Mouse (Mus musculus) limb, embryonic 13.5 days (tissue): ENCODE measurements around the gene Dmc1. TPM values are rescaled to one million over a fixed set of nuclear protein-coding genes. Genes with fewer than 3 reads are reported as not detected.

ENCODE experiments used
- ATAC-seq: fragments of 200-750 bp; cut with Nextera tagmentation; 2 replicates; pipeline ENCODE4 v1.8.0; 2017; ENCODE audit warnings: low read depth, moderate number of reproducible peaks, moderate TSS enrichment; ENCODE audit not compliant: low FRiP score
- H3K27ac ChIP-seq: fragments of 300-500 bp; sonication (generic); 2 replicates; pipeline ENCODE4 v1.5.1; 2015; ENCODE audit warnings: inconsistent platforms, mild to moderate bottlenecking, moderate library complexity
- H3K27me3 ChIP-seq: fragments of 300-500 bp; sonication (generic); 2 replicates; pipeline ENCODE4 v1.6.1; 2015; ENCODE audit warnings: mild to moderate bottlenecking, inconsistent platforms
- H3K36me3 ChIP-seq: fragments of 300-500 bp; sonication (generic); 2 replicates; pipeline ENCODE4 v1.6.1; 2015; ENCODE audit warnings: inconsistent platforms, mild to moderate bottlenecking, moderate library complexity
- H3K4me1 ChIP-seq: fragments of 300-500 bp; sonication (generic); 2 replicates; pipeline ENCODE4 v1.6.1; 2015; ENCODE audit warnings: inconsistent platforms
- H3K4me2 ChIP-seq: fragments of 300-500 bp; sonication (generic); replicated peaks from 2 replicates; pipeline ENCODE4 v1.6.1; 2015; ENCODE audit warnings: inconsistent platforms, mild to moderate bottlenecking, moderate library complexity
- H3K4me3 ChIP-seq: fragments of 300-500 bp; sonication (generic); 2 replicates; pipeline ENCODE4 v1.5.1; 2015; ENCODE audit warnings: moderate library complexity, mild to moderate bottlenecking, inconsistent platforms
- H3K9ac ChIP-seq: fragments of 300-500 bp; sonication (generic); 2 replicates; pipeline ENCODE4 v1.6.1; 2015; ENCODE audit warnings: mild to moderate bottlenecking, inconsistent platforms
- H3K9me3 ChIP-seq: fragments of 300-500 bp; sonication (generic); 2 replicates; pipeline ENCODE4 v1.6.1; 2016; ENCODE audit warnings: inconsistent platforms
- WGBS: fragments of 180-500 bp; shearing (Covaris S2); methylation state at CpG from one replicate; pipeline ENCODE4 v1.1.7; 2015; 5-methylcytosine and 5-hydroxymethylcytosine counted together
- microRNA-seq: library from miRNA; unstranded; fragments of <30 nt; microRNA quantifications from one replicate; pipeline ENCODE4, GENCODE M21; 2016
- polyA plus RNA-seq: library from polyadenylated mRNA; unstranded; fragments of >200 nt; fragmentation: Nextera tagmentation; extraction: Ambion mirVana; gene quantifications from 2 replicates; pipeline ENCODE4 v1.2.1, GENCODE M21; 2015

The Dmc1 gene
- polyA plus RNA-seq, 1 experiment from 2014 or later: 3.2 TPM

DNA sequence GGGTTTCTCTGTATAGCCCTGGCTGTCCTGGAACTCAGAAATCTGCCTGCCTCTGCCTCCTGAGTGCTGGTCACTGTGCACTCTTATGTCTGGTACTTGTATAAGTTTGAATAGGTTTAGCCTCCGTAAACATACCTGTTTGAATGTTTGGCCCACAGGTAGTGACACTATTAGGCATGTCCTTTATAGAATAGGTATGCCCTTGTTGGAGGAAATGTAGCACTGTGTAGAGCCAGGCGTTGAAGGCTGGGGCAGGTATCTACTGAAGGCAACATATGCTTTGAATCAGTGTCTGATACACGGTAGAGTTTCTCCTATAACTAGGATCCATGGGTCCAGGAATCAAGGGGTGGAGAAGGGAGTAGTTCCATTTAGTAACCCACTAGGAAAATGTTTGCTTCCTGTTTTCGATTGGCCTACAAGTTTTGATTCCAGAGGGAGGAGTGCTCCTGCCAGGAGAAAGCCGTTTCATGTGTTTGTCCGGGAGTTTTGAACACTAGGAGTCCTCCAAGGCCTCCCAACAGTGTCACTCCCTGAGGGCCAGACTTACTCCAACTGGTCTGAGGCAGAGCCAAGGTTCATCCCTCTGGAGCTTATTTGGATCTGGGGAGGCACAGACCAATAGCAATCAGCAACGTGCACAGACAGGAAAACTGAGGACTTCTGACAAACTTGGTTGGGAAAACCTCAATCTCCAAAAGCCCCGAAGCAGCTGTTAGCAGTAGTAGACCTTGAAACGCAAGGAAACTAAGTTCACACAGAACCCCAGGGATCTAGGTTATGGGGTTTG, 78.7 kb downstream of the Dmc1 start:
- H3K27me3 ChIP-seq: no peaks in the 10 kb centered on the region
- H3K9me3 ChIP-seq: no peaks in the 10 kb centered on the region
- peaks cover 93% of the 10 kb centered on the region for H3K36me3 ChIP-seq
- no peak overlapping the region for H3K4me2 ChIP-seq
- no peak overlapping the region for H3K27ac ChIP-seq
- WGBS: 55% methylated on average over 9 of the region's 9 CpGs
- H3K4me1 ChIP-seq: peaks cover 12% of the 10 kb centered on the region
- H3K4me3 ChIP-seq: no peak overlapping the region
- peak; percentile 49; the same call in 1 of the 2 replicates for ATAC-seq
- H3K9ac ChIP-seq: no peak overlapping the region

DNA sequence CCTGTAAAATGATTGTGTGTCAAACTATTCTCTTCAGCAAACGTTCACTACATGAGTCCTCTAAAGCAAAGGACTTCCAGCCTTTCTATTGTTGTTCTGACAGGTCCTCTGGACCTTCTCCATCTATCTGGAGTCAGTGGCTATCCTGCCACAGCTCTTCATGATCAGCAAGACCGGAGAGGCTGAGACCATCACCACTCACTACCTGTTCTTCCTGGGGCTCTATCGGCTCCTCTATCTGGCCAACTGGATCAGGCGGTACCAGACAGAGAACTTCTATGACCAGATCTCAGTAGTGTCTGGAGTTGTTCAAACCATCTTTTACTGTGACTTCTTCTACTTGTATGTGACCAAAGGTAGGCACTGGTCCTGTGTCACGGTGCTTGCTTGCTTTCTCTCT, 79.3 kb downstream of the Dmc1 start:
- 90% methylated on average over 5 of the region's 5 CpGs for WGBS
- Histone ChIP-seq H3K27ac (no peak overlapping the region), H3K9ac (no peak overlapping the region), H3K4me2 (no peak overlapping the region), H3K9me3 (no peaks in the 10 kb centered on the region), H3K27me3 (no peaks in the 10 kb centered on the region), H3K36me3 (peaks cover 87% of the 10 kb centered on the region), H3K4me1 (peaks cover 12% of the 10 kb centered on the region), H3K4me3 (no peak overlapping the region)
- no peak for ATAC-seq

DNA sequence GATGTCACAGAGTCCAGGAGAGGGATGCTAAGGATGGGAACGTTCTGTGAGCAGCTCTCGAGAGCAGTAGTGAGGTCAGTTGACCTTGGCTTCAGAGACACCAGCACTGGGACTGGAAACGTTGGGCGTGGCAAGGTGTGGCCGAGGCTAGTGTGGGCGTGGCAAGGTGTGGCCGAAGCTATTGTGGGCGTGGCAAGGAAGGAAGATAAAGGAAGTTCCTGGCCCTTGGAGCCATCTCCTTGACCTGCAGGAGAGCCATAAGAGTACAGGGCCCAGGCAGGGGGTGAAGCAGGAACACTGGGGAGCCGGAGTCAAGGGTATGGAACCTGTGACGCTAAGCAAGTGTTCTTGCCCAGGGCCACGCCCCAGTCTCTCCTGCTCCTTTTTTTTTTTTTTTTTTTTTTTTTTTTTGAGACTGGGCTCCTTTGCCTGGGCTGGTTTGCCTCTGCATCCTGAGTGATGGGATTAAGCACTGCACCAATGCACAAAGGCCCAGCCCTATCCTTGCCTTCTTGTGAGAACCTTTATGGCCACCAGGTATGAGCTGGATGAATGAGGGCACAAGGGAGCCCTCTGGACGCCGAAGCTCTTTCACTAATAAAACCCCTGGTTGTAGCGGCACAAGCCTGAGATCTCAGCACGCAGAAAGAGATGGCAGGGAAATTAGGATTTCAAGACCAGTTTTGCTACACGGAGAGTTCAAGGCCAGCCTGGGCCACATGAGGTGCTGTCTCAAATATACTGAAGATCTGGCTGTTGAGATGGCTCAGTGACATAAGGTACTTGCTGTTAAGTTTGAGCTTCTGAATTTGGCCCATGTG, 85.3 kb downstream of the Dmc1 start:
- Histone ChIP-seq H3K4me2 (peak overlapping the region; percentile 82), H3K27ac (no peak overlapping the region), H3K9me3 (no peaks in the 10 kb centered on the region), H3K27me3 (peaks cover 29% of the 10 kb centered on the region), H3K4me1 (peaks cover 27% of the 10 kb centered on the region), H3K36me3 (peaks cover 30% of the 10 kb centered on the region), H3K9ac (no peak overlapping the region), H3K4me3 (no peak overlapping the region; the same call in 1 of the 2 replicates)
- WGBS: 47% methylated on average over 16 of the region's 16 CpGs
- no peak for ATAC-seq

DNA sequence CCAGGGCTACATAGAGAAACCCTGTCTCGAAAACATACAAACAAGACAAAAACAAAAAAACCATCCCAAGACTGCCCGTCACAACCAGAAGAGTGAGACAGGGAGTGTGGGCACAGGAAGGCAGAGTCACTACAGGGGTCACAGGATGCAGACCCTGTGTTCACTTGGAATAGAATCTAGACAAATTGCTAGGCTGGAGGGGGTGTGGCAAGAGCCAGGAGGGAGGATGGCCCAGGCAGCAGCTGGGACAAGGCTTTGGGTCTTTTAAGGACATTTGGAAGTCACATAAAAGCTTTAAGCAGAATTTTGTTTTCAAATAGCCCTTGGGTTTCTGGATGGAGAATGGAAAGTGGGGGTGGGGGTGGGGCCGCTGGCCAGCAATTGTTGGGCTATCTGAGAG, 86.3 kb downstream of the Dmc1 start:
- H3K4me2 ChIP-seq: peak overlapping the region; percentile 82

DNA sequence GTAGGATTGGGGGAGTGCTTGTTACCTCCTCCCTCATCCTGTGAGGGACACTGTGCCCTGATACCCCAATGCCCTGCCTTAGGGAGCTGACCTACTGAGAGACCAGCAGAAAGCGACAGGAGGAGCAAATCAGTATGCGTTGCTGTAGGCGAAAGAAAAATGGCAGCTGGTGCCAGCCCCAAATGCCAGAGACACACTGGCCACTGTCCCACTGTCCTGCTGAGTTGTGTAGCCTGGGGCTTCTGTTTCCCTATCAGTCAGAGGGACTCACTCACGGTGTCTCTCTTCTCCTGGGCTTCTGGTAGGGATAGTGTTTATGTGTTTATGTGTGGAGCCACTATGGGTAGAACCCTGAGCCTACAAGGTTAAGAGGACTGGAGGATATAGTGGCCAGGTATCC, 87.2 kb downstream of the Dmc1 start:
- Histone ChIP-seq H3K27ac (no peak overlapping the region), H3K4me2 (peak overlapping the region; percentile 82), H3K4me1 (peaks cover 36% of the 10 kb centered on the region), H3K9me3 (no peaks in the 10 kb centered on the region), H3K27me3 (peaks cover 47% of the 10 kb centered on the region), H3K9ac (peak overlapping the region; percentile 85), H3K36me3 (peaks cover 11% of the 10 kb centered on the region), H3K4me3 (peak overlapping the region; percentile 67)
- 79% methylated on average over 4 of the region's 4 CpGs for WGBS
- no peak for ATAC-seq

More for the DNA sequence above, 86.3 kb downstream of the Dmc1 start:
- H3K4me3 ChIP-seq: peak overlapping the region; percentile 67
- H3K4me1 ChIP-seq: peaks cover 34% of the 10 kb centered on the region
- no peak overlapping the region for H3K27ac ChIP-seq
- WGBS: 87% methylated on average over 3 of the region's 3 CpGs
- peaks cover 19% of the 10 kb centered on the region for H3K36me3 ChIP-seq
- H3K9me3 ChIP-seq: no peaks in the 10 kb centered on the region
- no peak overlapping the region for H3K9ac ChIP-seq
- no peak for ATAC-seq
- peaks cover 39% of the 10 kb centered on the region for H3K27me3 ChIP-seq

DNA sequence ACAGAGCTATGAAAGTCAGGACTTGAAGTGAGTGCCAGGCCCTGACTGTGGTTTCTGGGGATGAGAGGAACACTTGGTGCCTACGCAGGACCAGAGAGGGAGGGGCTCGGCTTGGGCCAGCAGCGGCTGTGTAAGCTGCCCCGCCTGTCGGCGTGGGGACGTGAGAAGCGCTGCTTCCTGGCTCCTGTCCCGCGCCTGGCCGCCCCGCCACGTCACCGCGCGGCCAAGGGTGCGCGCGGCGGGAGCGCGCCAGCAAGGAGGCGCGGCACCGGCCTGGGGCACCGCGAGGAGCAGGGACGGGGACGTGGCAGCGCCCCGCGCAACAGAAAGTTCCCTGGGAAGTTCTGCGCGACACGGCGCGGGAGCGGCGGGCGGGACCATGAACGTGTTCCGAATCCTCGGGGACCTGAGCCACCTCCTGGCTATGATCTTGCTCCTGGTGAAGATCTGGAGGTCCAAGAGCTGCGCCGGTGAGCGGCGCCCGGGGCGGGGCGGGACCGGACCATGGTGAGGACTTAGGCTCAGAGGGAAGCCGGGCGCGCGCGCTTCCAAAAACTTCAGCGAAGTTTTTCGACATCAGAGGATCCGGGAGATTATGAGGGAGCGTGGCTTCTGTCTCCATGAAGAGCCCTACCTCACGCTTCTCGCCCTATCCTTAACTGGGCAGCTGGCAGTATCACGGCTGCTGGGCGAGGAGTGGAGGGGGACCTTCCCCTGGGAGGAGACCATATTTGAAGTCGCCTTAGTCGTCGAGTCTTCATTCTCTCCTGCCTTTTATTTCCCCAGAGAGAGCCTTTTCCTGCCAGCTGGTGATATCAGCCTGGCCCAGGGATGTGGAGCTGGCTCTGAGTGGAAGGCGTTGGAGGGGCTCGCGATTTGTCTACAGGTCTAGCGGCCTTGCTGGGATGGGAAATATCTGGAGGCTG, 88.5 kb downstream of the Dmc1 start, which contains the start of gene Kdelr3:
TSS of gene Kdelr3 (plus strand) at position 241 of the 926 bp plus-strand sequence.
- no peaks in the 10 kb centered on the region for H3K36me3 ChIP-seq
- peak within 1 kb of the TSS; percentile 85 for H3K9ac ChIP-seq
- H3K4me2 ChIP-seq: peak within 1 kb of the TSS; percentile 82
- ATAC-seq: peak; percentile 84
- peaks cover 47% of the 10 kb centered on the region for H3K4me1 ChIP-seq
- H3K4me3 ChIP-seq: peak within 1 kb of the TSS; percentile 67
- peak within 1 kb of the TSS; percentile 72 for H3K27ac ChIP-seq
- 2% methylated on average over 71 of the region's 71 CpGs for WGBS
- no peaks in the 10 kb centered on the region for H3K9me3 ChIP-seq
- H3K27me3 ChIP-seq: peaks cover 51% of the 10 kb centered on the region

DNA sequence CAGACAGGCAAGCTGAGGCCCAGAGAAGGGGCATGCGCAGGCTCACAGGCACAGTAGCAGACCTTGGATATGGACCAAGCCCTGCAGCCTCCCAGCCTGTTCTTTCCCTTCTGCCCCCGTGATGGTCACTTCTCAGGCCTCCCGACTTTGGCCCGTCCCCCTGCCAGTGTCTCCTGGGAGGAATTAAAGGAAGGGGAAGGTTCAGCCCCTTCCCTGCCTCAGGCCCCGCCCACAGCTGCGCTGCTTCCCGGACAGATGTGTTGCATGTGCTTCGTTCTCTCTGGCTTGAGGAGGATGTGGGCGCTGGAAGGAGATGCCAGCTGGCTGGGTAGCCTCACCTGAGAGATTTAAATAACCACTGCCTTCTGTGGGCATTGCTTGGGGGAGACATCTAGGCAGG, 91.0 kb downstream of the Dmc1 start:
- H3K27ac ChIP-seq: no peak overlapping the region
- no peak overlapping the region for H3K4me3 ChIP-seq
- H3K9ac ChIP-seq: 0 out of 2 replicates have a peak overlapping the region, but pooled peaks have one; percentile 32
- H3K4me1 ChIP-seq: peaks cover 46% of the 10 kb centered on the region
- WGBS: 5% methylated on average over 9 of the region's 9 CpGs
- ATAC-seq: no peak
- H3K27me3 ChIP-seq: peaks cover 76% of the 10 kb centered on the region
- no peaks in the 10 kb centered on the region for H3K36me3 ChIP-seq
- no peaks in the 10 kb centered on the region for H3K9me3 ChIP-seq
- no peak overlapping the region for H3K4me2 ChIP-seq

DNA sequence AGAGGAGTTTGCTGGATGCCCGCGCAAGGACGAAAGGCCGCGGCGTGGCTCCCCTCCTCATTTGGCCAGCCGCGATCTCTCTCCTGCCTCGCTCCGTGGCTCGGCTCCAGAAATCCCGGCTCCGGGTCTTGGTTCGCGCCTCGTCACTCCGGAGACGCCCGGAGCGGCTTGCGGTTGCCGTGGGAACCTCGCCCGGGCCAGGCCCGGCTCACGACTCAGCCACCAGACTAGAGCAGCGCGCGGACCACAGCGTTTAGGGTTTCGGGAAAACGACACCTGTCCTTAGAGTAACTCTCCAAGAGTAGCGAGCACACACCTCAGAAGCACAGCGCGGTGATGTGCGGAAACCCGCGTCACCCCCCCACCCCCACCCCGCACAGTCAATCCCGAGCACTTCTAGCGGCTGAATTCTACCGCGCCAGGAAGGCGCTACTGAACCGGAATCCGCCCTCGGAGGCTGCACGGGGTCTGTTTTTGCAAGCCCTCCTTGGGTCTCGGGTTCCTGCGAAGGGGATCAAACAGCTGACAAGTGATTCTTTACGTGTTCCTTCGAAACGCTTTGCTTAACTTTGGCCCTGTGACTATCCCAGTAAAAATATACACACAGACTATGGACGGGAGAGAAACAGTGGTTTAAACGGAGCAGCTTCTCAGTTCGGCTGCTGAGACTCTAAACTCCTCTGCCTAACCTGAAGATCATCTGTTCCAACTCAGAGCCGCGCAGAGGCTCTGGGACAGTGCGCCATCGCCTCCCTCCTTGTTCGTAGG, 93.2 kb downstream of the Dmc1 start:
- peak overlapping the region; percentile 40 for H3K4me3 ChIP-seq
- peak overlapping the region; percentile 73 for H3K4me2 ChIP-seq
- H3K9me3 ChIP-seq: no peaks in the 10 kb centered on the region
- H3K9ac ChIP-seq: peak overlapping the region; percentile 50; the same call in 1 of the 2 replicates
- no peaks in the 10 kb centered on the region for H3K36me3 ChIP-seq
- no peak overlapping the region for H3K27ac ChIP-seq
- WGBS: under 1% methylated on average over 61 of the region's 61 CpGs
- peak; percentile 74 for ATAC-seq
- H3K4me1 ChIP-seq: peaks cover 25% of the 10 kb centered on the region
- H3K27me3 ChIP-seq: peaks cover 83% of the 10 kb centered on the region

Small RNAs within 50 kb of the gene (microRNA-seq; reads per million reads assigned to microRNA genes)
- gene Gm27903: not detected

Other genes with a start within 250 kb of the Dmc1 start
- 70.8 and 77.6 TPM in 2 replicates for gene Tmem184b, start 201.5 kb downstream of the Dmc1 start, polyA plus RNA-seq
- gene Csnk1e, start 149.5 kb downstream of the Dmc1 start, polyA plus RNA-seq: 109 and 116 TPM in 2 replicates
- gene Kcnj4, start 99.9 kb downstream of the Dmc1 start, polyA plus RNA-seq: not detected in 2 replicates
- gene Kdelr3, start 88.7 kb downstream of the Dmc1 start, polyA plus RNA-seq: 123 and 133 TPM in 2 replicates
- 62.3 and 62.9 TPM in 2 replicates for gene Ddx17, start 58.4 kb downstream of the Dmc1 start, polyA plus RNA-seq
- gene Fam227a, start 53.8 kb upstream of the Dmc1 start, polyA plus RNA-seq: 1.4 and 2.2 TPM in 2 replicates
- gene Cby1, start 54.1 kb upstream of the Dmc1 start, polyA plus RNA-seq: 55.1 and 59.5 TPM in 2 replicates
- gene Tomm22, start 65.8 kb upstream of the Dmc1 start, polyA plus RNA-seq: 221 and 226 TPM in 2 replicates
- gene Josd1, start 82.8 kb upstream of the Dmc1 start, polyA plus RNA-seq: 24.8 and 26.7 TPM in 2 replicates
- 37.1 and 40.8 TPM in 2 replicates for gene Gtpbp1, start 85.7 kb upstream of the Dmc1 start, polyA plus RNA-seq
- gene Sun2, start 137.4 kb upstream of the Dmc1 start, polyA plus RNA-seq: 5.5 and 7.8 TPM in 2 replicates
- 69.5 and 74.1 TPM in 2 replicates for gene Dnal4, start 172.7 kb upstream of the Dmc1 start, polyA plus RNA-seq
- gene Nptxr, start 199.7 kb upstream of the Dmc1 start, polyA plus RNA-seq: 2.7 and 2.9 TPM in 2 replicates
- gene Npcd, start 229.1 kb upstream of the Dmc1 start, polyA plus RNA-seq: 0.46 and 0.60 TPM in 2 replicates
- gene Cbx6, start 229.6 kb upstream of the Dmc1 start, polyA plus RNA-seq: 45.4 and 54.5 TPM in 2 replicates